Mouse (Mus musculus): ENCODE results near the gene Gm20388. TPM values are rescaled to one million over a fixed set of nuclear protein-coding genes. Genes with fewer than 3 reads are reported as not detected.

The Gm20388 gene
- polyA plus RNA-seq, 1 experiment = not detected

DNA sequence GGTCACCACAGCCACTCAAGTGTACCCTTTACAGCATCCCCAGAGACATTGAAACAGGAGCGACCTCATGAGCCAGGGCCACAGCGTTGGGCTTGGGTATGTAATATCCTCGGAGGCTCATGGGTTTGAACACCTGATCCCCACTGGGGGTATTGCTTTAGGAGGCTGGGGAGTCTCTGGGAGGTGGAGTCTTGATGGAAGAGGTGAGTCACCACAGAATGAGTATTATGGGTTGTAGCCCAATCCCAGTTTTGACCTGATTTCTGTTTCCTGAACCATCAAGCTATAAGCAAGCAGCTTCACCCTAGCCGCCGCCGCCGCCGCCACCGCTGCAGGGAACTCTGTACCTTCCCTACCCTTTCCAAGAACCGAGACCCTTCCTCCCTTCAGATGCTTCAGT, 3935.3 kb downstream of the Gm20388 start:
- peak overlapping the region; percentile 93 for H3K27ac ChIP-seq (ENCODE audit: insufficient read depth, low read depth, low read length)
- peaks cover 51% of the 10 kb centered on the region for H3K4me1 ChIP-seq (ENCODE audit: control insufficient read depth, insufficient read depth, low read length)
- peak overlapping the region; percentile 37 for H3K4me3 ChIP-seq (ENCODE audit: insufficient read depth, low read depth, low read length)
- no peak for TF ChIP-seq POLR2A (IDR thresholded peaks at IDR 0.05; ENCODE audit: insufficient read depth, low read depth, low read length)
- TF ChIP-seq CTCF (IDR thresholded peaks at IDR 0.05; ENCODE audit: insufficient read depth, low read depth, low read length) = no peak
- 55% methylated on average over 10 of the region's 10 CpGs for WGBS

DNA sequence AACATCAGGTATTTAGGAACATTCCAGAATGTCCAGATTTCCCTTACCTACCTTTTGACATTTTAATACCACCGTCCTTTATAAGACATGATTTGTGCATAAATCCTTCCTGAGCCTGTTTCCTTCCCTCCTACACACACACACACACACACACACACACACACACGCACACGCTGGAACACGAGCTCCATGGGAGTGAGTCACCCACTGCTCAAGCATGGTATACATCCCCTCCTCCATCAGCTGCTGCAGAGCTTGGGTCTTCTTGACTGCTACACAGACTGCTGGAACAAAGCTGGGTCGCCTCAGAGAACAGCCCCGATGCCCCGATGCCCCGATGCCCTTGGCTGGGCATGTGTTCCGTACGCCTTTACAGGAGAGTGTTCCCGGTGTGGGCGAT, 3935.9 kb downstream of the Gm20388 start:
- Histone ChIP-seq H3K4me3 (ENCODE audit: insufficient read depth, low read depth, low read length) (peak overlapping the region; percentile 28), H3K27ac (ENCODE audit: insufficient read depth, low read depth, low read length) (peak overlapping the region; percentile 93), H3K4me1 (ENCODE audit: control insufficient read depth, insufficient read depth, low read length) (peaks cover 51% of the 10 kb centered on the region)
- no peak for TF ChIP-seq POLR2A (IDR thresholded peaks at IDR 0.05; ENCODE audit: insufficient read depth, low read depth, low read length)
- TF ChIP-seq CTCF (IDR thresholded peaks at IDR 0.05; ENCODE audit: insufficient read depth, low read depth, low read length) = no peak
- 45% methylated on average over 12 of the region's 12 CpGs for WGBS

DNA sequence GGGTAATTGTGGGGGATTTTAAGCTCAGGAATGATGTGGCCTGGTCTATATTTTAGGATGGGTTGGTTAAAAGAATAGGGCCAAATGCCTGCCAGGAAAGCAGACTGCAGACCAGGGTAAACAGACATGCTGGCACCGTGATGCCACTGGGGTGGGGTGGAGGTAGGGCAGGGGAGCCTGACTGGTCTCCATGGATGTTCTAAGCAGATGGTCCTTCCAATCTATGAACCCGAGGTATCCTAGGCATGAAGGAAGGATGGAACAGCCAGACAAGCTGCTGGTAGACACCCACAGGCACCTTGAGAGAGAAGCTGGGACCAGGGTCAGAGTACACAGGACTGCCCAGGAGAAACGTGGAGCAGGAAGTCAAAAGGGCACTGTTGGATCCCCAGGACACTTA, 3936.9 kb downstream of the Gm20388 start:
- Histone ChIP-seq H3K4me1 (ENCODE audit: control insufficient read depth, insufficient read depth, low read length) (peaks cover 47% of the 10 kb centered on the region), H3K27ac (ENCODE audit: insufficient read depth, low read depth, low read length) (peak overlapping the region; percentile 93), H3K4me3 (ENCODE audit: insufficient read depth, low read depth, low read length) (no peak overlapping the region)
- 29% methylated on average over 3 of the region's 3 CpGs for WGBS
- TF ChIP-seq POLR2A (IDR thresholded peaks at IDR 0.05; ENCODE audit: insufficient read depth, low read depth, low read length) = no peak
- no peak for TF ChIP-seq CTCF (IDR thresholded peaks at IDR 0.05; ENCODE audit: insufficient read depth, low read depth, low read length)

DNA sequence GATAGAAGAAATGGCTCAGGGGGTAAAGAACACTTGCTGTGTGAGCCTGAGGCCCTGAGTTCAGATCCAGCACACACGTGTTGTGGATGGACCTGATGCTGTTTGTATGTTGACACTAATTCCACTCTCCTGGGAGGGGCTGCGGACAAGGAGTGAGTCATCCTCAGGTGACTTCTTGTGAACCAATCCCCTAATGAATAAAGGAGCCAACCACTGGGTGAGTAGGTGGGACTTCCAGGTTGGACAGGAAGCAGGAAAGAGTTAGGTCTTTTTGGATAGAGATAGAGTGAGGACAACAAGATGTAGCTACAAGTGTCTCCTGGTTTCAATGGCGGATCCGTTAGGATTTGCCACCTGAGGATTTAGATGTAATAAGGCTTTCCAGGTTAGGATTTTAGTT, 3938.7 kb downstream of the Gm20388 start:
- TF ChIP-seq CTCF (IDR thresholded peaks at IDR 0.05; ENCODE audit: insufficient read depth, low read depth, low read length) (no peak), POLR2A (IDR thresholded peaks at IDR 0.05; ENCODE audit: insufficient read depth, low read depth, low read length) (no peak)
- H3K4me1 ChIP-seq (ENCODE audit: control insufficient read depth, insufficient read depth, low read length) = peaks cover 49% of the 10 kb centered on the region
- H3K27ac ChIP-seq (ENCODE audit: insufficient read depth, low read depth, low read length) = peak overlapping the region; percentile 85
- WGBS = 50% methylated on average over 4 of the region's 4 CpGs
- no peak overlapping the region for H3K4me3 ChIP-seq (ENCODE audit: insufficient read depth, low read depth, low read length)

DNA sequence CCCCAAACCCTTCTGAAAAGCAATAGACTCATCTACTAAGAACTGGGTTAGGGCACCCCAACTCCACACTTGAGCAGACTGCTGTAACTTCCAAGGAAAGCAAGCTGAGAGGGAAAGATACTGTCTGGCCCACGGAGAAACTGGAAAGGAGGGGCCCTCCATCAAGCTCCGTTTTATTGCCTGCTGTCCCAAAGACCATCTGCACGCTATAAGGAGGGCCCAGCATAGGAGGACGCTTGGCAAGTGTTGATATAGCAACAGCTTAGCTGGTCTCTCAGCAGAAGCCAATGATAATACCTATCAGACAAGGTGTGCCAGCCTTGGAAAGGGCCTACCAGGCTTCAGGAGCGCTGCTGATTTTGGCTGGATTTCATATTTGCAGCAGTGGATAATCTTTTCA, 3940.9 kb downstream of the Gm20388 start:
- no peak for TF ChIP-seq POLR2A (IDR thresholded peaks at IDR 0.05; ENCODE audit: insufficient read depth, low read depth, low read length)
- TF ChIP-seq CTCF (IDR thresholded peaks at IDR 0.05; ENCODE audit: insufficient read depth, low read depth, low read length) = no peak
- Histone ChIP-seq H3K4me3 (ENCODE audit: insufficient read depth, low read depth, low read length) (no peak overlapping the region), H3K27ac (ENCODE audit: insufficient read depth, low read depth, low read length) (no peak overlapping the region), H3K4me1 (ENCODE audit: control insufficient read depth, insufficient read depth, low read length) (peaks cover 41% of the 10 kb centered on the region)
- 46% methylated on average over 5 of the region's 5 CpGs for WGBS

DNA sequence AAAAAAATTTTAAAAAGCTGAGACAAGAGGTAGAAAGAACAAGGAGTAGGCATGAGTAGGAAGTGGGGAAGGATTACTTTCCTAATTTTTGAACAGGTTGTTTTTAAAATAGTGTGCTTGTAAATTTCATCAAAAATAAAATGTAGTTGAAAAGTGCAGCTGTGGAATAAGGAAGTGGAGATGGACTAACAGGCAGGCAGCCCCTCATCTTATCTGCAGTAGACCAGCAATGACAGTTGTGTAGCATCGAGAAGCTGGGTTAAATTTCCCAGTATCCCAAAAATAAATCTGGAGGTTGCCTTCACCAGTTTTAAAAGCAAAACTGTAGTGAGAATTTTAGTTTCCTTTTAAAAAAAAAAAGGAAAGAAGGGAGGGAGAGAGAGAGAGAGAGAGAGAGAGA, 3943.6 kb downstream of the Gm20388 start:
- Histone ChIP-seq H3K4me3 (ENCODE audit: insufficient read depth, low read depth, low read length) (no peak overlapping the region), H3K4me1 (ENCODE audit: control insufficient read depth, insufficient read depth, low read length) (peaks cover 22% of the 10 kb centered on the region), H3K27ac (ENCODE audit: insufficient read depth, low read depth, low read length) (no peak overlapping the region)
- WGBS = 39% methylated on average over 1 of the region's 1 CpGs
- TF ChIP-seq CTCF (IDR thresholded peaks at IDR 0.05; ENCODE audit: insufficient read depth, low read depth, low read length) (no peak), POLR2A (IDR thresholded peaks at IDR 0.05; ENCODE audit: insufficient read depth, low read depth, low read length) (no peak)

DNA sequence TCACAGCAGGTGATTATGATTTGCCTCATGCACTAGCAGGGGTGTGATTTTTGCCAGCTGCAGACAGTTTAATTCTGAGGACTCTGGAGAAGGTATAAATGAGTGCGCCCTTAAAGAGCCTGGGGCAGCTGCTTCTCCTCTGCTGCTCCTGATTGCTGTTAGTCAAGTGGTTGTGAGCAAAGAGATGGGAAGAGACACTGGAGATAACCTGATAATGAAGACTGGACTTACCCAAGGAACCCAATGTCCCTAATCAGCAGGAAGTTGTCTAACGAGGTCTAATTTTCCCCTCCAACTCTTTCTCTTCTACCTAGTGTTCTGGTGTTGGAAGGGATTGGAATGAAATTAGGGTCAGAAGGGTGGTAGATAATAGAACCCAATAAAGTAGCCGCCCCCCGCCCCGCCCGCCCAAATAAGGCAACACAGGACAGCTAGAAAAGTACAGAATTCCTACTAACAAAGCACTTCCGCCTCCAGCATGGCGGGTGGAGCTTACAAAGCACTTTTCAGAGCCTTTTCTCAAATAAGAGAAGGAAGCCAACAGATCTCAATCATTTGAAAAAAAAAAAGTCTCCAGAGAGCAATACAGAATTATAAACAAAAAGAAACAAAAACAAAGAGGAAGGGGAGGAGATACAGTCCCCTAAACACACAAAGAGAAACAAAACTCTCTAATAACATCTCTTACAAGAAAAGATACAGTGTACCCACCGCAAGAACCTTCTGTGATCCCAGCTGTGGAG, 3944.3 kb downstream of the Gm20388 start:
- 62% methylated on average over 9 of the region's 9 CpGs for WGBS
- H3K4me1 ChIP-seq (ENCODE audit: control insufficient read depth, insufficient read depth, low read length) = peaks cover 18% of the 10 kb centered on the region
- H3K4me3 ChIP-seq (ENCODE audit: insufficient read depth, low read depth, low read length) = no peak overlapping the region
- TF ChIP-seq POLR2A (IDR thresholded peaks at IDR 0.05; ENCODE audit: insufficient read depth, low read depth, low read length) (no peak), CTCF (IDR thresholded peaks at IDR 0.05; ENCODE audit: insufficient read depth, low read depth, low read length) (no peak)
- no peak overlapping the region for H3K27ac ChIP-seq (ENCODE audit: insufficient read depth, low read depth, low read length)

DNA sequence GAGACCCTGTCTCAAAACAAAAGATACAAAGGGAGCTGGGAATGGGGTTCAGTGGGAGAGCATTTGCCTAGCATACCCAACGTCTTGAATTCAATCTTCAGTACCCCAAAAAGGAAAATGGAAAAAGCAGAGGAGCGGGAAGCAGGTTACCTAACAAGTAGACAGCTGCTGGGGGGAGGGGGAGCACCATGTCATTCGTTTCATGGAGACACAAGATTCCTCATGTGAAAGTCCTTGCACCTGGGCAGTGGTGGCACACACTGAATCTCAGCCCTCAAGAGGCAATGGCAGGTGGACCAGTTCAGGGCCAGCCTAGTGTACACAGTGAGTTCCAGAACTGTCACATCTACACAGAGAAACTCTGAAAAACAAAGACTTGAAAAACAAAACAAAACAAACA, 3946.7 kb downstream of the Gm20388 start:
- Histone ChIP-seq H3K27ac (ENCODE audit: insufficient read depth, low read depth, low read length) (peak overlapping the region; percentile 75), H3K4me1 (ENCODE audit: control insufficient read depth, insufficient read depth, low read length) (peaks cover 8% of the 10 kb centered on the region), H3K4me3 (ENCODE audit: insufficient read depth, low read depth, low read length) (peak overlapping the region; percentile 81)
- WGBS = 28% methylated on average over 3 of the region's 3 CpGs
- no peak for TF ChIP-seq POLR2A (IDR thresholded peaks at IDR 0.05; ENCODE audit: insufficient read depth, low read depth, low read length)
- TF ChIP-seq CTCF (IDR thresholded peaks at IDR 0.05; ENCODE audit: insufficient read depth, low read depth, low read length) = no peak

DNA sequence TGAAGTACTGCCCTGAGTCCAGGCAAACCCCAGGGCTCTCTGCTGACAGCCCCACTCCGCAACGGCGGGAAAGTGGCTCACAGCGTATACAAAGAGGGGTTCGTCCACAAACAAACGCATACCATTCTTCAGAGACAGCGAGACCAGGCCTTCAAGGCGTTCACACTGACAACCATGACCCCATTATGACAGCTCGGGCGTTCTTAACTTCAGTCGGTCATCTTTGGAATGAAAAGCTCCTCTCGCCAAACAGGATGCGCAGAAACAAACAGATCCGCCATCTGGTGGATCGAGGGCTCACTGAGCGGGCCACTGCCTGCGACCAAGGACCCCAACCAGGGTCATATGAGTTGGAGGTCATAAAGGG, 3947.9 kb downstream of the Gm20388 start:
- TF ChIP-seq POLR2A (IDR thresholded peaks at IDR 0.05; ENCODE audit: insufficient read depth, low read depth, low read length) (no peak), CTCF (IDR thresholded peaks at IDR 0.05; ENCODE audit: insufficient read depth, low read depth, low read length) (no peak)
- Histone ChIP-seq H3K27ac (ENCODE audit: insufficient read depth, low read depth, low read length) (peak overlapping the region; percentile 75), H3K4me3 (ENCODE audit: insufficient read depth, low read depth, low read length) (peak overlapping the region; percentile 81), H3K4me1 (ENCODE audit: control insufficient read depth, insufficient read depth, low read length) (peaks cover 17% of the 10 kb centered on the region)
- WGBS = under 1% methylated on average over 17 of the region's 17 CpGs

All from olfactory bulb, adult 2 months (tissue).